Mouse (Mus musculus): Measurements from ENCODE around the gene Wdr83os. TPM values are rescaled to one million over a fixed set of nuclear protein-coding genes. Genes with fewer than 3 reads are reported as not detected.
A peak's percentile ranks its signal among the peaks of the same experiment; 100 is the strongest.
"Not testable (repeated sequence)": the region's sequence is repeated elsewhere in the genome, so short reads cannot be mapped to it uniquely, and the experiment has no call there.

The Wdr83os gene
- polyA plus RNA-seq, 1 experiment from 2014 or later, result 117 TPM

DNA sequence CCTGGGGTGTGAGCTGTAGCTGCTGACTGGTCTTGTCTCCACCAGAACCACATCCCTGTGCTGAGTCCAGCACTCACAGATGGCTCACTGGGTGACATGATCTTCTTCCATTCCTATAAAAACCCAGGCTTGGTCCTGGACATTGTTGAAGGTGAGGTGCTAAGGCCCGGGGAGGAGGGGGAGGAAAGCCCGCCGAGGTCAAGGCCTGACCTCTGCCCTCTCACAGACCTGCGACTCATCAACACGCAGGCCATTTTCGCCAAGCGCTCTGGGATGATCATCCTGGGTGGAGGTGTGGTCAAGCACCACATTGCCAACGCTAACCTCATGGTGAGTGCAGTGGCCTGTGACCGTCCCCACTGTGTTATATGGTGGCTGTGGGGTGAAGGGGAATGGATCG lies 6.4 kb upstream of the Wdr83os start:
- H3K4me1 ChIP-seq (replicated peaks; ENCODE audit: control insufficient read depth, insufficient read depth), result 0 out of 2 replicates have a peak, but pooled peaks cover 4% of the 10 kb centered on the region
- H3K9ac ChIP-seq (ENCODE audit: low read length), result no peak overlapping the region
- DNase-seq (ENCODE audit: low spot score), result no peak
- H3K4me3 ChIP-seq (ENCODE audit: low read depth, low read length), result no peak overlapping the region
- H3K36me3 ChIP-seq (ENCODE audit: control insufficient read depth, insufficient read depth, low read length), result peaks cover 11% of the 10 kb centered on the region; the same call in 1 of the 2 replicates
- H3K9me3 ChIP-seq (ENCODE audit: control insufficient read depth, low read length), result no peaks in the 10 kb centered on the region
- no peak overlapping the region for H3K4me2 ChIP-seq (replicated peaks; ENCODE audit: low read depth)
- TF ChIP-seq EP300 (optimal IDR thresholded peaks at IDR 0.05), result no peak
- WGBS, result 78% methylated on average over 10 of the region's 10 CpGs
- ATAC-seq (ENCODE audit: low FRiP score, low TSS enrichment), result no peak
- no peaks in the 10 kb centered on the region for H3K27me3 ChIP-seq (ENCODE audit: control insufficient read depth, insufficient read depth, low read length)
- H3K27ac ChIP-seq (replicated peaks), result no peak overlapping the region

- DNase-seq (ENCODE audit: low spot score), result no peak
- no peak for ATAC-seq (ENCODE audit: low FRiP score, low TSS enrichment)
These were observed 5.9 kb upstream of the Wdr83os start for GRCm38 (mm10) chr8:85074617-85075016.

DNA sequence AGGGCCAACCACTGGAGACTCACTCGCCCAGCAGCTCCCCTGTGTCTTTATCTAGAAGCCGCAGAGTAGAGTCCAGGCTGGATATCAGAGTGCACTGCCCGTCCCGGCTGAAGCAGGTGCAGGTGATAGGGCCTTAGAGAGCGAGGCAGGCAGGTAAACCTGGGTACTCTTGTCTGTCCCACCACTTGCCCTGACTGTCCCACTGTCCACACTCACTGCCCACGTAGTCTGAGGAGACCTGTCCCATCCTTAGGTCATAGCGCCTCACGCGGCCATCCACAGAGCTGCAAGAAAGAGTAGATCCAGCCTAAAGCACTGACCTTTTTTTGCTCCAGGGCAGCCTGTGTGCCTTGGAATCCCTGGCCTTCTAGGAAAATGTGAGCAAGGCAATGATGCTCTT lies 4.5 kb upstream of the Wdr83os start:
- no peak overlapping the region for H3K27ac ChIP-seq (replicated peaks)
- DNase-seq (ENCODE audit: low spot score), result peak; percentile 55
- 75% methylated on average over 9 of the region's 9 CpGs for WGBS

More at GRCm38 (mm10) chr8:85074617-85075016, 5.9 kb upstream of the Wdr83os start:
- H3K36me3 ChIP-seq (ENCODE audit: control insufficient read depth, insufficient read depth, low read length), result peaks cover 11% of the 10 kb centered on the region; the same call in 1 of the 2 replicates
- H3K4me3 ChIP-seq (ENCODE audit: low read depth, low read length), result no peak overlapping the region
- no peak overlapping the region for H3K4me2 ChIP-seq (replicated peaks; ENCODE audit: low read depth)
- H3K27ac ChIP-seq (replicated peaks), result no peak overlapping the region
- H3K27me3 ChIP-seq (ENCODE audit: control insufficient read depth, insufficient read depth, low read length), result no peaks in the 10 kb centered on the region
- no peak overlapping the region for H3K9ac ChIP-seq (ENCODE audit: low read length)
- H3K4me1 ChIP-seq (replicated peaks; ENCODE audit: control insufficient read depth, insufficient read depth), result peaks cover 4% of the 10 kb centered on the region; the same call in 1 of the 2 replicates
- TF ChIP-seq CTCF (IDR thresholded peaks at IDR 0.05; ENCODE audit: low read depth), result no peak
- TF ChIP-seq EP300 (optimal IDR thresholded peaks at IDR 0.05), result no peak
- H3K9me3 ChIP-seq (ENCODE audit: control insufficient read depth, low read length), result no peaks in the 10 kb centered on the region
- 92% methylated on average over 10 of the region's 10 CpGs for WGBS

GRCm38 (mm10) chr8:85076993-85077392 lies 3.5 kb upstream of the Wdr83os start:
- Histone ChIP-seq H3K36me3 (ENCODE audit: control insufficient read depth, insufficient read depth, low read length) (peaks cover 11% of the 10 kb centered on the region; the same call in 1 of the 2 replicates), H3K4me3 (ENCODE audit: low read depth, low read length) (no peak overlapping the region), H3K9ac (ENCODE audit: low read length) (no peak overlapping the region), H3K4me2 (replicated peaks; ENCODE audit: low read depth) (no peak overlapping the region), H3K4me1 (replicated peaks; ENCODE audit: control insufficient read depth, insufficient read depth) (peaks cover 2% of the 10 kb centered on the region; the same call in 1 of the 2 replicates), H3K27ac (replicated peaks) (no peak overlapping the region), H3K27me3 (ENCODE audit: control insufficient read depth, insufficient read depth, low read length) (no peaks in the 10 kb centered on the region), H3K9me3 (ENCODE audit: control insufficient read depth, low read length) (no peaks in the 10 kb centered on the region)
- DNase-seq (ENCODE audit: low spot score) (peak; percentile 83), ATAC-seq (ENCODE audit: low FRiP score, low TSS enrichment) (peak; percentile 45; the same call in 1 of the 2 replicates)
- WGBS, result 0% methylated on average over 2 of the region's 2 CpGs
- TF ChIP-seq EP300 (optimal IDR thresholded peaks at IDR 0.05), result no peak
- TF ChIP-seq CTCF (IDR thresholded peaks at IDR 0.05; ENCODE audit: low read depth), result peak; percentile 97

More for the DNA sequence above, 4.5 kb upstream of the Wdr83os start:
- Histone ChIP-seq H3K9me3 (ENCODE audit: control insufficient read depth, low read length) (no peaks in the 10 kb centered on the region), H3K4me1 (replicated peaks; ENCODE audit: control insufficient read depth, insufficient read depth) (peaks cover 4% of the 10 kb centered on the region; the same call in 1 of the 2 replicates), H3K36me3 (ENCODE audit: control insufficient read depth, insufficient read depth, low read length) (peaks cover 11% of the 10 kb centered on the region; the same call in 1 of the 2 replicates), H3K9ac (ENCODE audit: low read length) (no peak overlapping the region), H3K27me3 (ENCODE audit: control insufficient read depth, insufficient read depth, low read length) (no peaks in the 10 kb centered on the region), H3K4me2 (replicated peaks; ENCODE audit: low read depth) (no peak overlapping the region), H3K4me3 (ENCODE audit: low read depth, low read length) (no peak overlapping the region)
- TF ChIP-seq CTCF (IDR thresholded peaks at IDR 0.05; ENCODE audit: low read depth), result peak; percentile 68
- no peak for TF ChIP-seq EP300 (optimal IDR thresholded peaks at IDR 0.05)
- ATAC-seq (ENCODE audit: low FRiP score, low TSS enrichment), result no peak

- DNase-seq (ENCODE audit: low spot score) (no peak), ATAC-seq (ENCODE audit: low FRiP score, low TSS enrichment) (no peak)
- Histone ChIP-seq H3K27ac (replicated peaks) (peak overlapping the region; percentile 78), H3K4me2 (replicated peaks; ENCODE audit: low read depth) (peak overlapping the region; percentile 86), H3K4me1 (replicated peaks; ENCODE audit: control insufficient read depth, insufficient read depth) (peaks cover 5% of the 10 kb centered on the region; the same call in 1 of the 2 replicates), H3K4me3 (ENCODE audit: low read depth, low read length) (peak overlapping the region; percentile 85), H3K27me3 (ENCODE audit: control insufficient read depth, insufficient read depth, low read length) (no peaks in the 10 kb centered on the region), H3K9me3 (ENCODE audit: control insufficient read depth, low read length) (no peaks in the 10 kb centered on the region), H3K36me3 (ENCODE audit: control insufficient read depth, insufficient read depth, low read length) (peaks cover 7% of the 10 kb centered on the region; the same call in 1 of the 2 replicates), H3K9ac (ENCODE audit: low read length) (peak overlapping the region; percentile 76)
- no peak for TF ChIP-seq EP300 (optimal IDR thresholded peaks at IDR 0.05)
- WGBS, result under 1% methylated on average over 25 of the region's 25 CpGs
These were observed 367 bp upstream of the Wdr83os start for GRCm38 (mm10) chr8:85080214-85080531.

- DNase-seq (ENCODE audit: low spot score), result peak; percentile 61
- peak within 1 kb of the TSS; percentile 78 for H3K27ac ChIP-seq (replicated peaks)
- WGBS, result 0% methylated on average over 9 of the region's 9 CpGs
These were observed 646 bp downstream of the Wdr83os start, which contains the start of gene Wdr83 for GRCm38 (mm10) chr8:85081216-85081555. Wdr83 (minus strand) TSS chr8:85081306.

DNA sequence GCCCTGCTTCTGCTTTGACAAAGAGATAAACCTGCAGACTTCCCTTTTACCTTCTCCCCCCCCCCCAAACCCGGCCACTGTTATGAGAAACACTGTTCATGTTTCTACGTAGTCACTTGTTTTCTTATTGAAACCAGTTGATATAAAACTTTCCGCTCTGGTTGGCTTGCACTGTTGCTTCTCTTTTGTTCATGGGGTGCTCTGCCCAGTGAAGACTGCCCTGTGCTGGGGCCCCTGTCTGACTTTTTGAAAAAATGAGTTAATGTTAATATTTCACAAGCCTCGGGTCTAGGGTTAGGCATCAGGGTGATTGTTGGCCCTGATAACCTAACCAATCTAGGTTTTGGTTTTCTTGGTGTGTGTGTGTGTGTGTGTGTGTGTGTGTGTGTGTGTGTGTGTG lies 1.6 kb downstream of the Wdr83os start:
- not testable (repeated sequence) for ATAC-seq (ENCODE audit: low FRiP score, low TSS enrichment); H3K4me1 ChIP-seq (replicated peaks; ENCODE audit: control insufficient read depth, insufficient read depth)
- WGBS, result 82% methylated on average over 4 of the region's 4 CpGs

More at GRCm38 (mm10) chr8:85081216-85081555, 646 bp downstream of the Wdr83os start, which contains the start of gene Wdr83:
- TF ChIP-seq CTCF (IDR thresholded peaks at IDR 0.05; ENCODE audit: low read depth) (no peak), EP300 (optimal IDR thresholded peaks at IDR 0.05) (no peak)
- Histone ChIP-seq H3K9ac (ENCODE audit: low read length) (peak within 1 kb of the TSS; percentile 76), H3K4me1 (replicated peaks; ENCODE audit: control insufficient read depth, insufficient read depth) (peaks cover 5% of the 10 kb centered on the region; the same call in 1 of the 2 replicates), H3K4me2 (replicated peaks; ENCODE audit: low read depth) (peak within 1 kb of the TSS; percentile 86), H3K9me3 (ENCODE audit: control insufficient read depth, low read length) (no peaks in the 10 kb centered on the region), H3K4me3 (ENCODE audit: low read depth, low read length) (peak within 1 kb of the TSS; percentile 85), H3K27me3 (ENCODE audit: control insufficient read depth, insufficient read depth, low read length) (no peaks in the 10 kb centered on the region), H3K36me3 (ENCODE audit: control insufficient read depth, insufficient read depth, low read length) (peaks cover 2% of the 10 kb centered on the region; the same call in 1 of the 2 replicates)
- peak; percentile 34 for ATAC-seq (ENCODE audit: low FRiP score, low TSS enrichment)

More for the DNA sequence above, 1.6 kb downstream of the Wdr83os start:
- H3K4me3 ChIP-seq (ENCODE audit: low read depth, low read length); H3K9me3 ChIP-seq (ENCODE audit: control insufficient read depth, low read length); H3K27ac ChIP-seq (replicated peaks); H3K27me3 ChIP-seq (ENCODE audit: control insufficient read depth, insufficient read depth, low read length); DNase-seq (ENCODE audit: low spot score); H3K9ac ChIP-seq (ENCODE audit: low read length); H3K36me3 ChIP-seq (ENCODE audit: control insufficient read depth, insufficient read depth, low read length); H3K4me2 ChIP-seq (replicated peaks; ENCODE audit: low read depth): not testable (repeated sequence)
